Mouse (Mus musculus): ENCODE measurements around the gene Epop.

The Epop gene

GRCm38 (mm10) chr11:97579088-97579857, 50.2 kb downstream of the Epop start:
- no peak for DNase-seq

GRCm38 (mm10) chr11:97578286-97578685, 51.2 kb downstream of the Epop start:
- DNase-seq: peak in 1 of 2 experiments; percentile 52

All from cerebellum, postnatal 36 days (tissue).